Mouse (Mus musculus) heart, embryonic 16.5 days (tissue): ENCODE measurements around the gene Nrros. TPM values are rescaled to one million over a fixed set of nuclear protein-coding genes. Genes with fewer than 3 reads are reported as not detected.
A peak's percentile ranks its signal among the peaks of the same experiment; 100 is the strongest.
"Not testable (repeated sequence)": the region's sequence is repeated elsewhere in the genome, so short reads cannot be mapped to it uniquely, and the experiment has no call there.

Experiments
- ATAC-seq: fragments of 200-750 bp; cut with Nextera tagmentation; replicated peaks from 2 replicates; pipeline ENCODE4 v1.8.0; 2017; ENCODE audit warnings: moderate number of reproducible peaks; ENCODE audit not compliant: insufficient read depth, low FRiP score; ENCODE audit errors: extremely low read depth
- H3K27ac ChIP-seq: fragments of 300-500 bp; sonication (generic); 2 replicates; pipeline ENCODE4 v1.5.1; 2014; ENCODE audit warnings: mild to moderate bottlenecking, low read length, control low read depth, moderate library complexity
- H3K27me3 ChIP-seq: fragments of 300-500 bp; sonication (generic); 2 replicates; pipeline ENCODE4 v1.6.1; 2014; ENCODE audit warnings: low read length, mixed read lengths; ENCODE audit not compliant: control insufficient read depth, insufficient read depth
- H3K36me3 ChIP-seq: fragments of 300-500 bp; sonication (generic); 2 replicates; pipeline ENCODE4 v1.6.1; 2014; ENCODE audit not compliant: control insufficient read depth, insufficient read depth
- H3K4me1 ChIP-seq: fragments of 300-500 bp; sonication (generic); 2 replicates; pipeline ENCODE4 v1.6.1; 2014; ENCODE audit warnings: low read length, mixed read lengths; ENCODE audit not compliant: control insufficient read depth, insufficient read depth
- H3K4me2 ChIP-seq: fragments of 300-500 bp; sonication (generic); 2 replicates; pipeline ENCODE4 v1.6.1; 2014; ENCODE audit warnings: low read depth, mild to moderate bottlenecking, control low read depth, low read length
- H3K4me3 ChIP-seq: fragments of 300-500 bp; sonication (generic); 2 replicates; pipeline ENCODE4 v1.5.1; 2014; ENCODE audit warnings: mild to moderate bottlenecking, control low read depth, low read length
- H3K9ac ChIP-seq: fragments of 300-500 bp; sonication (generic); 2 replicates; pipeline ENCODE4 v1.6.1; 2014; ENCODE audit warnings: low read length, control low read depth
- H3K9me3 ChIP-seq: fragments of 300-500 bp; sonication (generic); replicated peaks from 2 replicates; pipeline ENCODE4 v1.6.1; 2016; ENCODE audit warnings: low read length; ENCODE audit not compliant: control insufficient read depth
- WGBS: fragments of 180-500 bp; shearing (Covaris S2); extraction: QIAGEN DNeasy Blood & Tissue Kit; methylation state at CpG from one replicate; pipeline ENCODE4 v1.1.7; 2014; 5-methylcytosine and 5-hydroxymethylcytosine counted together
- polyA plus RNA-seq: library from polyadenylated mRNA; unstranded; fragments of >200 nt; fragmentation: Nextera tagmentation; extraction: Ambion mirVana; gene quantifications from 2 replicates; pipeline ENCODE4 v1.2.1, GENCODE M21; 2015

Nrros gene
- polyA plus RNA-seq, 1 experiment from 2014 or later, result 20.5 TPM

- Histone ChIP-seq H3K4me3 (no peak overlapping the region), H3K9ac (no peak overlapping the region), H3K9me3 (peaks cover 2% of the 10 kb centered on the region; the same call in 1 of the 2 replicates), H3K36me3 (peaks cover 17% of the 10 kb centered on the region), H3K27ac (no peak overlapping the region), H3K27me3 (no peaks in the 10 kb centered on the region), H3K4me2 (no peak overlapping the region), H3K4me1 (peaks cover 13% of the 10 kb centered on the region)
- ATAC-seq, result no peak
- 89% methylated on average over 13 of the region's 13 CpGs for WGBS
Measured at GRCm38 (mm10) chr16:32102295-32102694, 63.1 kb downstream of the Nrros start.

GRCm38 (mm10) chr16:32099638-32100150 lies 65.7 kb downstream of the Nrros start, which contains the start of the genes Pigx and Cep19:
TSS of gene Pigx (minus strand) at chr16:32099740.
TSS of gene Cep19 (plus strand) at chr16:32099800.
- H3K27me3 ChIP-seq, result no peaks in the 10 kb centered on the region
- H3K4me1 ChIP-seq, result peaks cover 13% of the 10 kb centered on the region
- H3K27ac ChIP-seq, result peak within 1 kb of the TSS; percentile 85
- WGBS, result 0% methylated on average over 34 of the region's 34 CpGs
- peak within 1 kb of the TSS; percentile 77 for H3K4me2 ChIP-seq
- H3K9me3 ChIP-seq, result no peaks in the 10 kb centered on the region
- peak within 1 kb of the TSS; percentile 89 for H3K9ac ChIP-seq
- ATAC-seq, result peak; percentile 97
- H3K36me3 ChIP-seq, result peaks cover 10% of the 10 kb centered on the region
- peak within 1 kb of the TSS; percentile 80 for H3K4me3 ChIP-seq

- Histone ChIP-seq H3K4me3 (peak overlapping the region; percentile 80), H3K36me3 (peaks cover 12% of the 10 kb centered on the region), H3K9me3 (no peaks in the 10 kb centered on the region), H3K4me2 (peak overlapping the region; percentile 77), H3K4me1 (peaks cover 13% of the 10 kb centered on the region), H3K27me3 (no peaks in the 10 kb centered on the region), H3K27ac (peak overlapping the region; percentile 85), H3K9ac (peak overlapping the region; percentile 89)
- WGBS, result under 1% methylated on average over 39 of the region's 39 CpGs
- ATAC-seq, result peak; percentile 76
Measured at GRCm38 (mm10) chr16:32098897-32099637, 66.3 kb downstream of the Nrros start.

GRCm38 (mm10) chr16:32097757-32098156 lies 67.6 kb downstream of the Nrros start:
- ATAC-seq, H3K36me3 ChIP-seq, H3K4me2 ChIP-seq, H3K9me3 ChIP-seq, H3K27ac ChIP-seq, H3K27me3 ChIP-seq, H3K4me3 ChIP-seq, H3K9ac ChIP-seq: not testable (repeated sequence)
- peaks cover 13% of the 10 kb centered on the region for H3K4me1 ChIP-seq
- WGBS, result 69% methylated on average over 2 of the region's 2 CpGs

Other genes with a start within 250 kb of the Nrros start
- gene Pigz, start 231.7 kb downstream of the Nrros start, polyA plus RNA-seq, result 0.71 and 1.4 TPM in 2 replicates
- gene 0610012G03Rik, start 217.1 kb downstream of the Nrros start, polyA plus RNA-seq, result 121 and 127 TPM in 2 replicates
- 64.4 and 64.5 TPM in 2 replicates for gene Ncbp2, start 217.1 kb downstream of the Nrros start, polyA plus RNA-seq
- gene Senp5, start 162.3 kb downstream of the Nrros start, polyA plus RNA-seq, result 10.0 TPM in 2 replicates
- gene Pak2, start 86.3 kb downstream of the Nrros start, polyA plus RNA-seq, result 23.9 and 26.5 TPM in 2 replicates
- 63.6 and 73.0 TPM in 2 replicates for gene Pigx, start 65.9 kb downstream of the Nrros start, polyA plus RNA-seq
- 21.7 and 26.3 TPM in 2 replicates for gene Cep19, start 65.8 kb downstream of the Nrros start, polyA plus RNA-seq
- 0.47 and 1.1 TPM in 2 replicates for gene Bex6, start 14.2 kb upstream of the Nrros start, polyA plus RNA-seq
- gene Fbxo45, start 81.6 kb upstream of the Nrros start, polyA plus RNA-seq, result 3.7 and 5.1 TPM in 2 replicates
- 11.6 and 11.9 TPM in 2 replicates for gene Wdr53, start 81.6 kb upstream of the Nrros start, polyA plus RNA-seq
- 0.16 TPM in 1 of 2 replicates, not detected in the other for gene Smco1, start 105.9 kb upstream of the Nrros start, polyA plus RNA-seq
- gene Rnf168, start 111.9 kb upstream of the Nrros start, polyA plus RNA-seq, result 17.3 and 19.3 TPM in 2 replicates
- 17.8 and 18.1 TPM in 2 replicates for gene Ubxn7, start 166.7 kb upstream of the Nrros start, polyA plus RNA-seq
- gene Tm4sf19, start 234.9 kb upstream of the Nrros start, polyA plus RNA-seq, result not detected in 2 replicates